Mouse (Mus musculus) yolk sac, embryonic 10.5 days (tissue): ENCODE measurements around the gene Mrps16.

Experiments used
- DNase-seq: peaks from one replicate; pipeline ENCODE4 v3.0.0-alpha.2; 2017; ENCODE audit warnings: low spot score

Mrps16 gene

GRCm38 (mm10) chr14:20393205-20393913 lies at the start of gene Mrps16:
Mrps16 (minus strand) TSS chr14:20393634.
- peak; percentile 95 for DNase-seq

GRCm38 (mm10) chr14:20442252-20442651 lies 48.8 kb upstream of the Mrps16 start:
- no peak for DNase-seq

DNA sequence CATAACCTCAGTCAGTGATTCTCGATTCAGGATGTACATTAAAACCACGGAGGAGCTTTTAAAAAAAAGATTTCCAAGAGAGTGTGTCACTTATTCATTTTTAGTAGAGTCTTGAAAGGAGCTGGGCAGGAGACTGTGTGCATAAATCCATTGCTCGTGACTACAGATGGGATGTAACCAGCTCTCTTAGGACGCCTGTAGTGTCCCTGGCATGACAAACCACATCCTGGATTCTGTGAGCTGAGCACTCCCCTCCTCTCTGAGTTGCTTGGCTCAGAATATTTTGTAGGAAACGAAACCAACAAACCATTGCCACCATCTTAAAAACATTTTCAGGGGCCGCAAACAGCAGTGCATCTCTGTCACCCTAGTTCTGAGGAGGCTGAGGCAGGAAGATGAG lies 43.5 kb upstream of the Mrps16 start:
- DNase-seq: no peak

GRCm38 (mm10) chr14:20432420-20432819 lies 39.0 kb upstream of the Mrps16 start:
- no peak for DNase-seq

DNA sequence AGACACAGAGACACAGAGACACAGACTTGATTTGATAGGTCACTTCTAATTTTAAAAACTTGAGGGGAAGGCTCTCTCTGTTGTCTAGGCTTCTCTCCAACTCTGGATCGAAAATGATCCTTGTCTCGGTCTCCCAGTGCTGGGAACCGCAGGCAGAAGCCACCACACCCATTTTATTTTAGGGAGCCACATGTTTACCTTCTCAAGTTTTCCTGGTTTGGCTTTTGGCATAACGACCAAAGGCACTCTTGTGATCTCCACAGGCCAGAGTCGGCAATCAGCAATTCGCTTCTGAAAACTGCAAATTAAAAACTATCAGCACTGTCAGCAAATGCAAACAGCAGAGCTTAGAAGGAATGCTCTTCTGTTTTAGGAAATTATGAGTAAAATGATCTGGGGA lies 38.3 kb upstream of the Mrps16 start:
- DNase-seq: no peak

DNA sequence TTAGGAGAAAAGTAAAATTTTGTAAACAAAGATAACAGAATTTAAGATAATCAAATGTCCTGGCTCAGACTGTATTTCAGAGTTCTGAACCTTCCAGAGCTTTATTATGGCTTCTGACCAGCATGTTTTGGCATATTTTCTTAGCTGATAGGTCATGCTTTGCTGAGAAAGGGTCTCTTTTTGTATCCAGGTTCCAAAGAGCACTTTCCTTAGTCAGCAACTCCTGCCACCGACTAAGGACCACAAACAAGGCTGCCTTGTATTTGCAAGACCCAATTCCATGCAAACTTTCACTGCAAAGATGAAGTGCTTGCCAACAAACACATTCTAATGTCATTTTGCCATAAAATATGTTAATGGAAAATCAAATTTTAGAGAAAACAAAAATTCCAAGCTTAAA lies 36.4 kb upstream of the Mrps16 start:
- DNase-seq: no peak

DNA sequence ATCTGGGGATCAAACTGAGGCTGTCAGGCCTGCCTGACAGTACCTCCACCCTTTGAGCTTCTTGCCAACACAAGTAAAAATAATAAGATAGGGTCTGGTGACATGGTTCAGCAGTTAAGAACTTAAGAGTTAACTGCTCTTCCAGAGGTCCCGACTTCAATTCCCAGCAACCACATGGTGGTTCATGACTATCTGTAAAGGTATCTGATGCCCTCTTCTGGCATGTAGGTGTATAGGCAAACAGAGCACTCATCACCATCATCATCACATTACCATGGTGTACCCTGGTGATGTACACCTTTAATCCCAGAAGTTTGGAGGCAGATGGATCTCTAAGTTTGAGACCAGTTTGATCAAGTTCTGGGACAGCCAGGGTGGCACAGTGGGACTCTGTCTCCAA lies 35.2 kb upstream of the Mrps16 start:
- DNase-seq: no peak

DNA sequence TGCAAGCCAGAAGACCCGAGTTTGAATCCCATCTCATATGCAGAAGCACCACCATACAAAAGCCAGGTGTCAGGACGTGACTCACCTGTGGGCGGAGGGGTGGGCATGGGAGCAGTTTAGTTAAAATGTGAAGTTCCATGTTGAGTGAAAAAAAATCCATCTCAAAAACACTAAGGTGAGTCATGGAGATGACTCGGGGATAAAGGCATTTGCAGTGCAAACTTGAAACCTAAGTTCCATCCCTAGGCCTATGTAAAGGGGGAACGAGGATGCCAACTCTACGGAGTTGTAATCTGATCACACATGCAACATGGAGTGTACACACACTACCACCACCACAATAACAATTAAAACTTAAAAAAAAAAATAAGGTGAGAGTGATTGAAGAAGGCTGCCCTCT lies 29.6 kb upstream of the Mrps16 start:
- DNase-seq: no peak

- DNase-seq: no peak
Observed at GRCm38 (mm10) chr14:20422257-20422656, 28.8 kb upstream of the Mrps16 start.

DNA sequence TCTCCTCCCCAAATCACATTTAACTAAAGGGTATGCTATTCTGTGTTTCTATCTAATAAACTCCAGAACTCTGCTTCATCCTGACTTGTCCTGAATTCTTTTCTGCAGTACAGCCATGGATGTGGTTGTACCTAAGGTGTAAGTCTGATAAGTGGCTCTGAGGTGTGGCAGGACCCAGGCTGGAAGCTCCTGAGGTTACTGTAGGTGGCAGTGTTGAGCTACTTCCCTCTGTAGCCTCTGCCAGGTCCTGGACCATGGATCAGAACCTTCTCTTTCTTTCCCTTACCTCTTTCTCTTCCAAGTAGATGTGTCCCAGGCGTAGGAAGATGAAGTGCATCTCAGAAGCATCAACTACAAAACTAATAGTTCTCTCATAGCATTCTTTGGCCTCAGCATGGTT lies 6.6 kb upstream of the Mrps16 start:
- DNase-seq: no peak

GRCm38 (mm10) chr14:20398864-20399263 lies 5.4 kb upstream of the Mrps16 start:
- DNase-seq: no peak

DNA sequence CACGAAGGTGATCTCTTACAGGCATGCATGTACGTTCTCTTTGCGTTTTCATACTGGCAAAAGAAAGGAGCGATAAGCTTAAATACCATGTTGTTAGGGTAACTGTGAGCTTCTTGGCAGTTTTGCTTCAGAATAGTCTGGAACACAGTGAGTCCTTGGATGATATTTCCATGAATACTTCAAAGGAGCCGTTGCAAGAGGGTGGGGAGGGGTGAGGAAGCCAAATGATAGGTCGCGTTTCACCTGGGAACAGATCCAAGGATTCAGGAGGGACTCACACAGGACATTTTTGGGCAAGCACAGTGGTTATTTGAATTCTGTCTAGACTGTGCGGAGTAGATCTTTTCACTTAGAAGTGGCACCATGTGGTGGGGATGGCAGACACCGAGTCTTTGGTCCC lies 3.8 kb upstream of the Mrps16 start:
- DNase-seq: no peak

DNA sequence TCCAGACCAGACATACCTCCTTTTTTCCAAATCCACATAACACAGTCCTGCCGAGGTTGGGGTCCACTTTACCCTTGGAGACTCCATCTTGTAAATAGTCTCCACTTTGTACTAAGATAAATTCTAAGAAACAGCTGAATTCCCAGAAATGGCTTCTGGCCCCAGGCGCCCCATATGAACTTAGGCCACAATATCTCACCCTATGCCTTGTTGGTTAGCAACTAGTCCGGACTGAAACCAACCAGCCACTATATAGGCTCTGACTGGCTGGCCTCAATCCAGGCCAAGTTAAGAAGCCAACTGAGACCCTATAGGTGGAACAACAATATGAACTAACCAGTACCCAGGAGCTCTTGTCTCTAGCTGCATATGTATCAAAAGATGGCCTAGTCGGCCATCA lies 1.1 kb downstream of the Mrps16 start:
- DNase-seq: no peak

DNA sequence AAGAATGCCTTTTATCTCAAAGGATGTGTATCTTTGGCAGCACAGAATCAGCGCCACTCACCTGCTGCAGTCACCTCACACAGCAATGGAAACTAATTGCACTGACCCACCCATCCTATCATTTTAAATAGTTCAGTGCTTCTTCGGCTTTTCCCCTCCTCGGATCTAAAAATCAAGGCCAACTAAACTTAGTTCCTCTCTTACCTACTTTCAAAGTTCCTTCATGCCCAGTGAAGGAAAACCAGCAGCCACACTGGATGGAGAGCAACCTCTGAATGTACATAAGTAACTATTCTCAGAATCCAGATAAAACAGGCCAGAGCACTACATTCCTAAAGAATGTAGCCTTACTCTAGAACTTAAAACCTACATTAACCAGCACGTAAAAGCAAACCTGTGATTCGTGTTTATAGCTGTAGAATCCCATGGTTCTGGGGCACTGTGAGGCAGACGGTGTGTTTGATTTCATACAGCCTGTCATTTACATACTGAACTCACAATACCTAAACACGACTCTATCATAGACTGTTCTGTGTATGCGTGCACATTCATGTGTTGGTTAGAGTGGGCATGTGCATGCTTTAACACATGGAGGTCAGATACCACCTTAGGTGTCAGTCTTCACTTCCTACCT lies 3.9 kb downstream of the Mrps16 start:
- no peak for DNase-seq

- peak; percentile 92 for DNase-seq
Observed at GRCm38 (mm10) chr14:20388441-20389129, 4.8 kb downstream of the Mrps16 start, which contains the start of gene Dnajc9. Dnajc9 (minus strand) TSS chr14:20388910.

DNA sequence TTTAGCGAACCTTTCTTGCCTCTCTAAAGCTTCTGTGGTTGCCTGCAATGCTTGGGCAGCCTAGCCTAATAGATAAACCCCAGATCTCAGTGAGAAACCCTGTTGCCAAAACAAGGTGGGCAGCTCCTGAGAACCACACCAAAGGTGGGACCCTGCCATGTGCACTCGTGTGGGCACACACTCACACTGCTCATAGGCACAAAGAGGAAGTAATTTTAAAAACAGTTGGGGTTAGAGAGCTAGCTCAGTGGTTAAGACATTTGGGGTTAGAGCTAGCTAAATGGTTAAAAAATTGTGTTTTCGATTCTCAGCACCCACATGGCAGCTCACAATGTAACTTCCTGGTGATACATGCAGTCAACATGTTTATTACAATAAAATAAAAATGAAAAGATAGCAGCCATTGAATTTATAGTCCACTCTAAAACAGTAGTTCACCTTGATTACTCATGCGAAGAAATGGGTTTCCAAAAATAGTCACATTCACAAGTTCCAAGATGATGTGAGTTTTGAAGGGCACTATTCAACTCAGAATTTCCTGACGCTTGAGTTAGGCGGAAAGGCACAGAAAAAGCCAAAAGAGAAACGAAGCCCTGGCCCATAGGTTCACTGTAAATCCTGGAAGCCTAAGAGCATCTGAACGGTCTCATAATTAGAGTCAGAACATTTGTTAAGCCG lies 13.5 kb downstream of the Mrps16 start:
- DNase-seq: no peak

DNA sequence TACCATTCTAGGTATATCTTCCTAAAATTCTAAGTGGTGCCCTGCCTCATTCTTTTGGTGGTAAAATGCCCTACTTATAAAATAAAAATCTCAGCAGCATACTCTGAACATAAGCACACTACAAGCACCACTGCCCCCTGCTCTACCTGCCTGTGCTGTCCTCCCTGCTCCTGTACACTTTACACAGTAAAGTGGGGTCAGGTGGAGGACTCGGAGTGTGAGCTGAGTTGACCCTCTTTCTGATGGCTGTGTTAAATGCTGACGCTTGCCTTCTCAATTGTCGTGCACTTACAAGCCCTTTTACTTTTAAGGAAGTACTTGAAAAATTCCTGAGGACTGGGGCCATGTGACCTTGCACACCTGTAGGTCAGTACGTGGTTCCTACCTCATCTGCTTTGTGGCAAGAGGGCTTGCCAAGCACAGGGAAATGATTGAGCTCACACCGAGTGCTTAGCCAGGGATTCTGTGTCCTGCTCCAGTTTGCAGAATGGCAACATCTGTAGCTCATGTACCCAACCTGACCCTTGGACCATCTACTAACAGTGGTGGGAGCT lies 14.3 kb downstream of the Mrps16 start:
- no peak for DNase-seq

- DNase-seq: peak; percentile 46
Observed at GRCm38 (mm10) chr14:20378313-20379061, 14.9 kb downstream of the Mrps16 start.

DNA sequence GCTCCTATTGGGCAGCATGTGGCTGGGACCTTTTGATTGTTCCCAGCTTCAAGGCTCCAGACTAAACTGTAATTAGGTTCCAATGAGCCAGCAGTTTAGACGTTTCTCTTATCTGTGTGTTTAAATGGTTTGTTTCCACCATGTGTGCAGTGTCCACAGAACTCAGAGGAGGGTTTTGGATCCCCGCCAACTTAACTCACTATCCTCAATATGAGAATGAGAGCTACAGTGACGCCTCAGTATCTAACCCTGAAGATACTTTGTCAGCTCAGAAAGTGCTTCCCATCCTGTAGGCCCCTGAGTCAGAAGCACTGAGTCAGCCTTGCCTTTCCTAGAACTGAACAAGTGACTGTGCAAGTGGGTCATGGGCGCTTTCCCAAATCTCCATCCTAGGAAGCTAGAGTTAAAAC lies 16.3 kb downstream of the Mrps16 start:
- no peak for DNase-seq

GRCm38 (mm10) chr14:20371854-20372253 lies 21.6 kb downstream of the Mrps16 start:
- no peak for DNase-seq

GRCm38 (mm10) chr14:20370798-20371197 lies 22.6 kb downstream of the Mrps16 start:
- DNase-seq: peak; percentile 61

DNA sequence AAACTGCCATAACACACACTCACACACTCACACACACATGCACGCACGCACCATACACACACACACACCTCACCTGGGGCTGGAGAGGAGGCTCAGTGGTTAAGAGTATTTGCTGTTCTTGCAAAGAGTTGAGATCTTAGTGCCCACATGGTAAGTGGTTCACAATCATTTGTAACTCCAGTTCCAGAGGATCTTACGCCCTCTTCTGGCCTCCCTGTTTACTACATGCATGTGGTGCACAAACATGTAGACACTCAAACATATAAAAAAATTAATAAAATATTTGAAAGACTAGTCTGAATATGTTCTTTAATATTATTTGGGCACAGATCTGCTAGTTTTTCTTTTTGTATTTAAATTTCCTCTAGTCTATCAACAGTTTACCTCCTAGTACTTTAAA lies 25.2 kb downstream of the Mrps16 start:
- no peak for DNase-seq
